Mouse (Mus musculus) spleen, adult 12 weeks (tissue): Measurements from ENCODE around the gene Gstm5.
"Not testable (repeated sequence)": the region's sequence is repeated elsewhere in the genome, so short reads cannot be mapped to it uniquely, and the experiment has no call there.

Experiments used
- DNase-seq: peaks from one replicate; pipeline ENCODE4 v3.0.0; 2022; ENCODE audit warnings: low spot score

Gene Gstm5

GRCm38 (mm10) chr3:107873335-107874251 is 22.0 kb upstream of the Gstm5 start:
- no peak for DNase-seq

DNA sequence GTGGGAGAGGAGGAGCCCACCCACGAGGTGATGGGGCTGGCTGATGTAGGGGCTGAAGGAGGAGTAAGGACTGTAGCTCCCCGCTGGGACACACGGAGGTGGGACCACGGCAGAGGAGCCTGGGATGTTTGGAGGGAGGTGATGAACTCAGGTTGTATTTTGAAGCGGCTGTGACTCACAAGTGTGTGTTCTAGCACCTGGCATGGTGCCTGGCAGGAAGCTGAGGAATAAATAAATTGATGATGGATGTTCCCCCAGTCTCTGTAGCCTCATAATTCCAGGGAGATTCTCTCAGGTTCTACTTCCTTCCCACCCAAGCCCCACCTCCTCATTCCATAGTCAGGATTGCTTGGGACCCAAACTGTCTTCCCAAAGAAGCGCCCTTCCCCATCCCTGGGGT is 20.4 kb upstream of the Gstm5 start:
- no peak for DNase-seq

DNA sequence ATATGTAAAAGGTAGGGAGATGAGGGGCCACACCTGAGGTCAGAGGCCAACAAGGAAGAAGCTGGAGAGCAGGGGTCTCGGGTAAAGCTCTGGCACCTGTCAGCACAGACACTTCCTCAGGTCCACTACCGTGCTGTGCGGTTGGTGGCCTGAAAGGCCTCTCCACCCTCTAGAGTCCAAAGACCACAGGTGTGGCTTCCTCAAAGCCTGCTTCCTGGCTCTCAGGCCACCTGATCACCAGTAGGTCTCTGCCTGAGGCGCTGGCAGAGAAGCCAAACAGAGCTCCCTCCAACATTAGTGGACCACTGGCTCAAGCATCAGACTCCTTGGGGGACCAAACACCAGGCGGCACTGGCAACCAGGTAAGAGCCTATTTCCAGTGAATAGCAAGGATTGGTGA is 18.6 kb upstream of the Gstm5 start, which contains the start of gene Eps8l3:
Gene Eps8l3 (plus strand): TSS at position 225 of the 400 bp plus-strand sequence.
- DNase-seq: no peak

DNA sequence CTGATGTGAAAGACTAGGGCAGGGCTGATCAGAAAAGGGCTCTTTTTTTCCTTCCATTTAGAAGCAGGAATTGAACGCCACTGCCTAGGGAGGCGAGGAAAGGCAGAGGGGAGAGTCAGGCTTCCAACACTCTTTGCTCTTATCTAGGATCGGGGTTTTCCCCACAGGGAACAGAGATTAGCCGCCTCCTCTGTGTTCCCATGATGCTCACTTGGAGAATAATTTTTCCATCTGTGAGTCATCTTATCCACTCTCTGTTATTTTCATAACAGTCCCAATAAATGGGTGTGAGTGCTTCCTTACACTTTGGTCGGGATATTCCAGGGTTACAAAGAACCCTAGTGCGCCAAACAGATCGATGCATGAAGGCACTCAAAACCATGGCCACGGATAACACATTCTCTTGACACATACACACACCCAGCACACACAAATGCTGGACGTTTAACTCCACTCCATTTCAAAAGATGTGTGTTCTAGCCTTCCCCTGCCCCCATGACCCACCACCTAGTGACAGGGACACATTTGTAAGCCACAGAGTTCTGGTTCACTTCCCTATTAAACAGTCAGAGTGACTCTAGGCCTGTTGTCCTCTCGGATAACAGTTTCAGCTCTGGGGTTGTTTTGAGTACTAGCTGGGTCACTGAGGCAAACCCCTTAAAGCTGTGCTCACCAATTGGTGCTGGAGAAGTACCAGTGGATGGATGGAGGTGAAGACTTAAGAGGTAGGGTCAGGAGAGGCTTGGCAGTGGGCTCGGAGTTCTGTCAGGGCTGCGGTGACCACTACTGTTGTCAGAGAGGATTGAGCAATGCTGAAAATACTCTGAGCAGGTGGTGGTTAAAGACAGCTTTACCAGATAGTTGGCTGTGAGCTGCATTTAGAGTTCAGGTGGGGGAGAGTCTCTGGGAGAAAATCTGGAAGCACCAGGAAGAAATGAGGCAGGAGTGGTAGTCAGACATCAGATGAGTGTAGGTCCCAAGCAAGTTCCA is 17.6 kb upstream of the Gstm5 start:
- DNase-seq: no peak

DNA sequence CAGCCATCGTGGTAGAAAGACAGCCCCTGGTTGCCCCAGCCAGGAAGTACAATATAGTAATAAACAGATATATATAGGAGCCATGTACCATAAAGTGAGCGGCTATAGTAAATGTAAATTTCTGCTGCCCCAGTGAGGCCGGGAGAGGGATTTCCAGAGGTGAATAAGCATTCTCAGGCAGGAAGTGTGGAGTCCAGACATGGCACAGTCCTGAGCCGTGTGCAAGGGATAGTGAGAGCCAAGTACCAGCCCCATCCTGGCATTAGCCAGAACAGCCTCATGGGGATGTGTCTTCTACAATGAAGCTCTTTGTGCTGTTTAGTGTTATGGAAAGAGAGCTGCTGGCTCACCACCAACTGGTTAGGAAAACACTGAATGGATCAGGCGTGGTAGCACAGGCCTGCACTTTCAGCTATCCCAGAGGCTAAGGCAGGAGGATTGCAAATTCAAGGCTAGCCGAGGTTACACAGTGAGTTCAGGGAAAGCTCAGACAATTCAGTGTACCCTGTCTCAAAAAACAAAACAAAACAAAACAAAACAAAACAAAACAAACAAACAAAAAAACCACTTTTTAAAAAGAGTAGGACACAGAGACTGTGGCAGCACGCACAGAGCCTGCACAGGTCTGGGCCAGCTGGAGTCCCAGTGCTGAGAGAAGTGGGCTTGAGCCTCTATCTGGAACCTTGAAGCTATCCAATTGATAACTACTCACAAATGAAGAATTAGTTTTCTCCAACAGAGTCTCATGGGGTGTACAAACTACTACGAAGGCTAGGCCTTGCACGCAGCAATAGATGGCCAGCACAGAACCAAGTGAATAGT is 7.7 kb upstream of the Gstm5 start:
- DNase-seq: no peak

DNA sequence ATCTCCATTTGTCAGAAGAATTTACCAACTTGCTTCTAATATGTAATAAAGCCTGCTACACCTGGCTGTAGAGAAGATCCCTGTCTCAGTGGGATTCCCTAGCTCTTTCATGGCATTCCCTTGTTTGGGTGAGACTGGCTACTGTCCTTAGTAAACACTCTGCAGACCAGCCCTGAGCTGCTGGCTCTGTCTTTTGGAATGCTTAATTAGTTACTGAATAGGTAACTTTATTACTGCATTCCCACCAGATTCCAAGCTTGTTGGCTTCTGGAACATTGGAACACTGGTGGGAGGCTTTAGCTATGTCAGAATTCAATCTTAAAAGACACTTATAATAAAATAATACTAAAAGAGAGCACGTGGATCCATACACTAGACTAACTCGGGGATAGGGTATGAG is 6.4 kb upstream of the Gstm5 start:
- DNase-seq: not testable (repeated sequence)

GRCm38 (mm10) chr3:107895194-107895719 is 364 bp upstream of the Gstm5 start:
- DNase-seq: no peak

- DNase-seq: no peak
These were observed 3.1 kb downstream of the Gstm5 start for GRCm38 (mm10) chr3:107898691-107899090.

DNA sequence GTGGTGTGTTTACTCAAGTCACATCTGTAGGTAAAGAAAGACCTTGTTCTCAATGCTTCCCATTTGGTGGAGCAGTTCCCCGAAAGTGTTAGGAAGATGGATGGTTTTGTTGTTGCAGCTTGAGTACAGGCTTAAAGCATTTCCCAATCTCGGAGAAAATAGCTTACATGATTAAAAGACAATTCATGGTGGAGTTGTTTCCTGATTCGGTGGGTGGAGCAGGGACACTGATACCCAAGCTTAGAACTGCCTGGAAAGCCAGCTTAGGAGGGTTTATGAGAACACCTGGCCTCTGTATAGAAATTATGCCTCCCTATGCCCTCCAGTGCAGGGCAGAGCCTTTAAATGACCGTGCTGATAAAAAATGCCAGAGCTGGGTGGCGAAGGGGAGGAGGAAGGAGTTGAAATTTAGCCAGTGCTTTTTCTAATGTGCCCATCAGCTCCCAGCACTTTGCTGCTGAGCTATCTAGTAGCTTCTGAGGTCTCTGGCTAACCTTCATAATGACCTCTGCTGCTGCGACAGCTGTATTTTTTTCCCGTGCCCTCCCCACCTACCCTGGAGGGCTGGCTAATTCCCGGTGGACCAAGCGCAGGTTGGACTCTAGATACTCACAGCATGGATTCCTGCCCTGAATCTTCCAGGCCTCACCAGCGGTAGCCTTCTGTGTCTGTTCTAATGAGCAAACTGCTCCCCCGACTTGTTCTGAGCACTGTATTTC is 5.5 kb downstream of the Gstm5 start:
- no peak for DNase-seq

- DNase-seq: no peak
These were observed 10.3 kb downstream of the Gstm5 start for GRCm38 (mm10) chr3:107905942-107906341.

GRCm38 (mm10) chr3:107916674-107917073 is 21.1 kb downstream of the Gstm5 start:
- DNase-seq: no peak

GRCm38 (mm10) chr3:107917097-107917496 is 21.5 kb downstream of the Gstm5 start:
- no peak for DNase-seq

GRCm38 (mm10) chr3:107917783-107918408 is 22.3 kb downstream of the Gstm5 start:
- DNase-seq: no peak

DNA sequence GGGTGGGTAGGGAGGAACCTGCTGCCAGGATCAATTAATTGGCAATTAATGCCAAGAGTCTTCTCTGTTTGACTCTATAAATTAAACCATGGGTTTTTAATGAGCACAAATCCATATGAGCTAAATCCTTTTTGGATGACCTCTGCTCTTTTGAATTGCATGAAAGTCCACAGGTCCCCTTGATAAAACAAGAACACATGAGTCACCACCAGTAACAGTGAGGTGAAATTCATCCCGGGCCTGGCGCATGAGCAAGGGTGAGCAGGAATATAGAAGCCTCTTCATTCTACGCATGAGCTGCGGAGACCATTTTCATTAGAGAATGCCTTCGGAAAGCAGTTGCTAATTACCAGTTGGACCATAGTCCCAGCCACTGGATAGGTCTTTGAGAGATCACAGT is 24.7 kb downstream of the Gstm5 start:
- DNase-seq: no peak

DNA sequence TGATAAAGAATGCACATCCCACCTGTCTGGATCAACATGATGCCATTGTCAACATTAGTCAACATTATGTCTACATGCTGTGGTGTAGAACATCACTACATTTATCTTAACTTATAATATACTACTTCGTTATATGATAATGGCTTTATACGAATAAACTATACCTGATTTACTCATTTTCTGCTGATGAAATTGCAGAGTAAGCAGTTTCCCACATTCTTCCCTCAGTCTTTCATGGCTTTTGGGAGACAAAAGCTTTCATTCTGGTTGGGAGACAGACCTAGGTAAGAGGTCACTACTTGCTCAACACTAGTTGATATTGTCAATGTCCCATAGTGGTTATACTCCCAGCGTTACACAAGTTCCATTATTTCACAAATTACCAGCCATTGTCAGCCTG is 29.7 kb downstream of the Gstm5 start:
- DNase-seq: no peak

DNA sequence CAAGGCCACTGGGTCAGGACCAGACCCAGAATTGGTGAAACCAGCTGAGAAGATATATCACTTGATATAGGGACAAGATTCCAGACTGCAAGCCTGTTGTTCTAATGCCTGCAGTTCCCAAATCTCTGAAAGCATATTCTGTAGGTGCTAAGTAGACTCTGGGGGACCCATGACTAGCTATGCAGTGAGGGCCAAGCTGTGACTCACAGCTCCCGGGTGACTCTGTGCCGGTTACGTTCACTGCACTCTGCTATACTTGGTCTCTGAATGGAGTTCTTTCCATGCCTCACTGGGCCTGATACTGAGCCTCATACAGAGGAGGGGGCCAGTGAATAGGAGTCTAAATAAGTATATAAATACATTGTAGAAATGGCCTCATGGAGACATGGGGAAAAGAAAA is 32.2 kb downstream of the Gstm5 start:
- DNase-seq: no peak

DNA sequence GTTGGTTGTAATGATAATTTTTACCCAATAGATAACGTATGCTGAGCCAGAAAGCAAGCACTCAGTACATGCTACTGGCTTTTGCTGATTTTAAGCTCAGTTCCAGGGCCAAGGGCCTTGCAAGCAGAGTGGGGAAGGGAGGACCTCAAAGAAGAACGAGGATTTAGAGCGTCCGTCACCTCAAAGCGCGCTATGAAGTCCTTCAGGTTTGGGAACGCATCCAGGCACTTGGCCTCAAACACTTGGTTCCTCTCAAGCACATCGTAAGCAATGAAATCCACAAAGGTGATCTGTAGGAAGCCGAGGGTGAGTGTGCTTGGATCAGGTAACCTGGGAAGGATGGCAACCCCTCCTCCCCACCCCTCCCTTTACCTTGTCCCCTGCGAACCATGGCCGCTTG is 33.1 kb downstream of the Gstm5 start:
- no peak for DNase-seq

DNA sequence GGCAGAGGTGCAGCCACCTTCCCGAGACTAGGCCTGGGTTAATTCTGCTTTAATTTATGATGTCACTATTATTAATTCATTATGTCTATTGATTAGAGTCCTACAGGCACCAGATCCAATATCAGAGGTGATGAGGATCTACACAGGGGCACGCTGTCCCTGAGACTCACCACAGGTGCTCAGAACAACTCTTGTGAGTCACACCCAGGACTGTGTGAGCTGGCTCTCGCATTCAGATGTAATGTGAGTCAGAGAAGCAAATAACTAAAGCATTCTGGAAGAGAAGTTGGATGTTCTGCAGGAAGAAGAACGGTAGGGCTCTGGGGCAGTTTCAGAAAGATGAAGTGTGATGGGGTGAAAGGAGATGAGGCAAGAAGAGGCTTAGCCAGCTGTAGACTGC is 33.6 kb downstream of the Gstm5 start:
- DNase-seq: no peak

DNA sequence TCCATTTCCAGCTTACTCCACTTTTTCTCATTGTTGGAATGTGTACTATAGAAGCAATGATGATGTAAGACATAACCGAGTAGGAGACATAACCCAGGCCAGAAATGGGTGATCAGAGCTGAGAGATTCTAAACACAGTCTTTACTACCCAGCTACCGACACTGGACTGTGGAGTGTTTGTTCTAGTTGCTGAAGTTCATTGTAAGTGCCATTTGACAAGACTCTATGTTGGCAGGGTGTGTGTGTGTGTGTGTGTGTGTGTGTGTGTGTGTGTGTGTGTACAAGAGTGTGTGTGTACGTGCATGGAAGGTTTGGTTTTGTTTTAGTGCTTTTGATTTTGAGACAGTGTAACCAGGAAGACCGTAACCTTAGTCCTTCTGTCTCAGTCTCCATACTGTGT is 34.1 kb downstream of the Gstm5 start:
- no peak for DNase-seq

DNA sequence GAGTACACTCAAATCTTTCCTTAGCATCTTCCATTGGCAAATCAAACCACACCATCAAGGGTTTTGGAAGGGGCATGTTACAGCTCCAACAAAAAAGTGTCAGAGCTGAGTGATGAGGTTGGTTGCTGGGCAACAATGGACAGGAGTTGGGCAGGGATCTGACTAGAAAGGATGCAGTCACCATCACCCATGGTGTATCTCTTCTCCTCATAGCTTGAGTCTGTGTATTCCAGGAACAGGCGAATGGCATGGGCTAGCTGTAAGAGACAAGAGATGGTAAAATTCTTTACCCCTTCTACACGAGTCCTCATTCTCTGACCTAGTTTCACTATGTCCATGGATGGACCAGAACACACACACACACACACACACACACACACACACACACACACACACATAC is 35.5 kb downstream of the Gstm5 start:
- no peak for DNase-seq
